Mouse (Mus musculus): ENCODE results near the gene Brap. TPM values are rescaled to one million over a fixed set of nuclear protein-coding genes. Genes with fewer than 3 reads are reported as not detected.

The Brap gene
- polyA plus RNA-seq, 1 experiment from 2014 or later, result 51.5 TPM

DNA sequence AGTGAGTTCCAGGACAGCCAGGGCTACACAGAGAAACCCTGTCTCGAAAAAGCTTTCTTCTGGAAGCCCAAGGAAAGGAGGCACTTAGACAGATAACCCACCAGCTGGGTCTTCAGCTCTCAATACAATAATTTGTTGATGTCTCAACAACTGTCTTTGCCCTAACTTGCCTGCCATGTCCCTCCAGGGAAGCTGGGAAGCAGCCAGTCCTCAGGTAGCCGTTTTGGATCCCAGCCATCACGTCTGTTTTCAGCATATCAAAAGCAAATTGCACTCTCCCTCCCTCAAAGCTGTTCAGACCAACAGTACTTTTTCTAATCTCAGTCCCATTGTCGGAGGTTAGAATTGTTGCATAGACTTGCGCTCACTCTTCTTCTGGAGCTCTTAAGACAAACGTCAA is 3.7 kb downstream of the Brap start:
- no peaks in the 10 kb centered on the region for H3K27me3 ChIP-seq (replicated peaks; ENCODE audit: control insufficient read depth, insufficient read depth, low read length)
- H3K27ac ChIP-seq (ENCODE audit: low read length), result no peak overlapping the region
- no peak overlapping the region for H3K9ac ChIP-seq (replicated peaks; ENCODE audit: low read depth, low read length)
- 88% methylated on average over 6 of the region's 6 CpGs for WGBS
- no peak for ATAC-seq
- peaks cover 25% of the 10 kb centered on the region for H3K4me1 ChIP-seq (replicated peaks; ENCODE audit: control insufficient read depth, insufficient read depth, low read length)
- no peaks in the 10 kb centered on the region for H3K9me3 ChIP-seq (ENCODE audit: control insufficient read depth, low read length)
- no peak overlapping the region for H3K4me2 ChIP-seq (ENCODE audit: low read length)
- no peak overlapping the region for H3K4me3 ChIP-seq (replicated peaks; ENCODE audit: low read length)
- peaks cover 11% of the 10 kb centered on the region for H3K36me3 ChIP-seq (ENCODE audit: control insufficient read depth, insufficient read depth)

DNA sequence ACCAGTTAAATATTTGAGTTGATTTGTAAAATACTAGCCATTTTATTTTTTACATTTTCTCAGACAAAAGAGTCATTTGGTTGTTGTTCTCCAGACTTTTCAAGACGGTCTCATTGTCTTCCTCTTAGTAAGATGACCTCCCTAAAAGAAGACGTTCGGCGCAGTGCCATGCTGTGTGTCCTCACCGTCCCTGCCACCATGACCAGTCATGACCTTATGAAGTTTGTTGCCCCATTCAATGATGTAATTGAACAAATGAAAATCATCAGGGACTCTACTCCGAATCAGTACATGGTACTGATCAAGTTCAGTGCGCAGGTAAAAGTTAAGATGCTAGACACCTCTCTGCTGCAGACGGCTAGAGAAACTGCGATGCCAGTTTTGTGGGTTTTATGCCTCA is 4.6 kb downstream of the Brap start:
- H3K4me3 ChIP-seq (replicated peaks; ENCODE audit: low read length), result no peak overlapping the region
- H3K9ac ChIP-seq (replicated peaks; ENCODE audit: low read depth, low read length), result no peak overlapping the region
- peaks cover 13% of the 10 kb centered on the region for H3K36me3 ChIP-seq (ENCODE audit: control insufficient read depth, insufficient read depth)
- no peak for ATAC-seq
- H3K4me1 ChIP-seq (replicated peaks; ENCODE audit: control insufficient read depth, insufficient read depth, low read length), result peaks cover 20% of the 10 kb centered on the region
- H3K27ac ChIP-seq (ENCODE audit: low read length), result no peak overlapping the region
- no peaks in the 10 kb centered on the region for H3K9me3 ChIP-seq (ENCODE audit: control insufficient read depth, low read length)
- H3K27me3 ChIP-seq (replicated peaks; ENCODE audit: control insufficient read depth, insufficient read depth, low read length), result no peaks in the 10 kb centered on the region
- no peak overlapping the region for H3K4me2 ChIP-seq (ENCODE audit: low read length)
- WGBS, result 97% methylated on average over 9 of the region's 9 CpGs

DNA sequence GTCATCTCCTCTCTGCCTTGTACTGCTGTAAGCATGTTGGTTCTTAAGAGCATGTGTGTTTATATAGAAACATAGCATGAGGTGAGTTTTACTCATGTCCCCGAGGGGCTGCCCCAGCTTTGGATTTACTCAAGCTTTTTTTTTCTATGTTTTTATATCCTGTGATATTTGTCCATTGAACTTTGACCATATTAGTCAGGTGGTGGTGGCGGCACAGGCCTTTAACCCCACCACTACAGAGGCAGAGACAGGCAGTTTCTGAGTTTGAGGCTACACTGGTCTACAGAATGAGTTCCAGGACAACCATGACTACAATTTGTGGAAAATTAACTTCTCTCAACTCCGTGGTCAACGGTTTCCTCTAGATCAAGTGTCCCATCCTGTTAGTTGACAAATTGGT is 6.7 kb downstream of the Brap start:
- Histone ChIP-seq H3K9me3 (ENCODE audit: control insufficient read depth, low read length) (no peaks in the 10 kb centered on the region), H3K4me2 (ENCODE audit: low read length) (no peak overlapping the region), H3K27me3 (replicated peaks; ENCODE audit: control insufficient read depth, insufficient read depth, low read length) (no peaks in the 10 kb centered on the region), H3K9ac (replicated peaks; ENCODE audit: low read depth, low read length) (no peak overlapping the region), H3K27ac (ENCODE audit: low read length) (no peak overlapping the region), H3K36me3 (ENCODE audit: control insufficient read depth, insufficient read depth) (peaks cover 16% of the 10 kb centered on the region), H3K4me1 (replicated peaks; ENCODE audit: control insufficient read depth, insufficient read depth, low read length) (peaks cover 8% of the 10 kb centered on the region), H3K4me3 (replicated peaks; ENCODE audit: low read length) (no peak overlapping the region)
- 97% methylated on average over 4 of the region's 4 CpGs for WGBS
- ATAC-seq, result no peak

DNA sequence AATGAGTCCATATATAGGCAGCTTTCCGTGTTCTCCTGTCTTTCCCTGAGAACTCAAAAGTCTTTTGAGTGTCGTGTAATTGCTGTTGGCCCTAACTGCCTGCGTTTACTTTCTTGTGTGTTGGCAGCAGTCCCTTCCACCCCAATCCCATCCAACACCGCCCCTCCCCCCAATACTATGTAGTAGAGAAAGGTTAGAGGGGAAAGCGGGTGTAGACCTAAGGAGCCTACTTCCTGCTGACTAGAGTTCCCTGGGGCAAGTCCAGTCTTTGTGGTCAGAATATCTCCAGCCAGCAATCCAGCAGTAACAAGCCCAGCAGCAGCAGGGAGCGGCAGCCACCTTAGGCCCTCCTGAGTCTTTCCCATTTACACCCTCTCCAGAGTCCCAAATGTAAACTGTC is 8.0 kb downstream of the Brap start:
- 62% methylated on average over 6 of the region's 6 CpGs for WGBS
- H3K4me1 ChIP-seq (replicated peaks; ENCODE audit: control insufficient read depth, insufficient read depth, low read length), result 0 out of 2 replicates have a peak, but pooled peaks cover 3% of the 10 kb centered on the region
- no peak overlapping the region for H3K27ac ChIP-seq (ENCODE audit: low read length)
- H3K4me2 ChIP-seq (ENCODE audit: low read length), result no peak overlapping the region
- H3K9ac ChIP-seq (replicated peaks; ENCODE audit: low read depth, low read length), result no peak overlapping the region
- H3K9me3 ChIP-seq (ENCODE audit: control insufficient read depth, low read length), result no peaks in the 10 kb centered on the region
- no peaks in the 10 kb centered on the region for H3K27me3 ChIP-seq (replicated peaks; ENCODE audit: control insufficient read depth, insufficient read depth, low read length)
- peaks cover 19% of the 10 kb centered on the region for H3K36me3 ChIP-seq (ENCODE audit: control insufficient read depth, insufficient read depth)
- no peak overlapping the region for H3K4me3 ChIP-seq (replicated peaks; ENCODE audit: low read length)
- no peak for ATAC-seq

DNA sequence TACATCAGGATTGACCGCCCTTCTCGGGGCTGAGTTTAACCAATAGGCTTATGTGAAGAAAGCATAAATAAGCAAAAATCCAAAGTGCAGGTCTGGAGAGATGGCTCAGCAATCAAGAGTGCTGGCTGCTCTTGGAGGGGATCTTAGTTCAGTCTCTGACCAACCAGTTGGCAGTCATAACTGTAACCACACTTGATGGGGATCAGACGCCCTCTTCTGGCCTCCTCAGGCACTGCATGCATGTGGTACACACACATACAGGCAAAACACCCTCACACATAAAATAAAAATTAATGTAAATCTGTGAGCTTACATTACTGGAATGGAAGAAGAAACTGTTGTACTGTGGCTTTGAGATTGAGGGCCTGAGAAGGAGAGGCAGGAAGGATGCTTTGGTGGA is 10.0 kb downstream of the Brap start:
- H3K4me2 ChIP-seq (ENCODE audit: low read length), result no peak overlapping the region
- no peaks in the 10 kb centered on the region for H3K9me3 ChIP-seq (ENCODE audit: control insufficient read depth, low read length)
- peaks cover 19% of the 10 kb centered on the region for H3K36me3 ChIP-seq (ENCODE audit: control insufficient read depth, insufficient read depth)

DNA sequence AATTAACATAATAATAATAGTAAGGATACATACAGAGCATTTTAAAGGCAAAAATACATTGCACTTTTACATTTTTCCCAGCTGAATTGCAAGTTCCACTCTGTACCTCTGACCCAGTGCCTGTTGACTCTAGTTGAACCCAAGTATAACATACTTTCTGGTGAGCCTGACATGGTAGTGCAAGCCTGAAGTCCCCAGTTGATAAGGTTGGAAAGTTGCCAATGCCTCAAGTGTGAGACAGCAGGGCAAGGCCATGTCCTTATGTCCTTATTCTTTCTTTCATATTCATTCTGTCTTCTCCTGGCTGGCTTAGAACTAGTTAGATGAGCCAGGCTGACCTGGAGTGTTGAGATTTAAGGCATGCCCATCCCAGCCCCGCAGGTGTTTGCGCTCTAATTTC is 21.9 kb downstream of the Brap start:
- Histone ChIP-seq H3K36me3 (ENCODE audit: control insufficient read depth, insufficient read depth) (peaks cover 44% of the 10 kb centered on the region), H3K4me3 (replicated peaks; ENCODE audit: low read length) (no peak overlapping the region), H3K27me3 (replicated peaks; ENCODE audit: control insufficient read depth, insufficient read depth, low read length) (no peaks in the 10 kb centered on the region), H3K27ac (ENCODE audit: low read length) (no peak overlapping the region), H3K4me1 (replicated peaks; ENCODE audit: control insufficient read depth, insufficient read depth, low read length) (no peaks in the 10 kb centered on the region), H3K9ac (replicated peaks; ENCODE audit: low read depth, low read length) (no peak overlapping the region), H3K4me2 (ENCODE audit: low read length) (no peak overlapping the region), H3K9me3 (ENCODE audit: control insufficient read depth, low read length) (no peaks in the 10 kb centered on the region)
- ATAC-seq, result no peak
- 100% methylated on average over 2 of the region's 2 CpGs for WGBS

More for the DNA sequence above, 10.0 kb downstream of the Brap start:
- ATAC-seq, result no peak
- Histone ChIP-seq H3K4me3 (replicated peaks; ENCODE audit: low read length) (no peak overlapping the region), H3K27me3 (replicated peaks; ENCODE audit: control insufficient read depth, insufficient read depth, low read length) (no peaks in the 10 kb centered on the region), H3K27ac (ENCODE audit: low read length) (no peak overlapping the region), H3K4me1 (replicated peaks; ENCODE audit: control insufficient read depth, insufficient read depth, low read length) (0 out of 2 replicates have a peak, but pooled peaks cover 3% of the 10 kb centered on the region), H3K9ac (replicated peaks; ENCODE audit: low read depth, low read length) (no peak overlapping the region)
- WGBS, result 81% methylated on average over 3 of the region's 3 CpGs

DNA sequence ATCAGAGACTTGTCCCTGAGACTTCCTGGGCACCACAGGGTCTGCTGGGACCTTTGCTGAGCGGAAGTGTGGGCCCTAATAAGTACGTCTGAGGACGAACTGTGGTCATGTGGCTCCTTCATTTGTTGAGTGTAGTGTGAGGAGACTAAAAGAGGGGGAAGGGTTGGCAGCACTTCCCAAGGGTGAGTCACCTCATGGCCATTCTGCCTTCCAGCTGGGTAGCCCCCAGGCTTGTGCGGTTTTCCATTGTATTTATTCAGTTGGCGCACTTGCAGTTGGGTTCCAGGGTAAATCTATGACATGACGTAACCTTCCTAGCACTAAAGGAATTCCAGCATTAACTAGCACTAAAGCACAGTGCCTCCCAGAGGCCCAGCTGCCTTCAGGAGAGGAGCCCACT is 25.1 kb downstream of the Brap start:
- H3K36me3 ChIP-seq (ENCODE audit: control insufficient read depth, insufficient read depth), result peaks cover 29% of the 10 kb centered on the region
- no peak overlapping the region for H3K27ac ChIP-seq (ENCODE audit: low read length)
- peaks cover 2% of the 10 kb centered on the region for H3K4me1 ChIP-seq (replicated peaks; ENCODE audit: control insufficient read depth, insufficient read depth, low read length)
- H3K4me2 ChIP-seq (ENCODE audit: low read length), result no peak overlapping the region
- H3K9me3 ChIP-seq (ENCODE audit: control insufficient read depth, low read length), result no peaks in the 10 kb centered on the region
- H3K9ac ChIP-seq (replicated peaks; ENCODE audit: low read depth, low read length), result no peak overlapping the region
- H3K27me3 ChIP-seq (replicated peaks; ENCODE audit: control insufficient read depth, insufficient read depth, low read length), result no peaks in the 10 kb centered on the region
- ATAC-seq, result peak; percentile 20; the same call in 1 of the 2 replicates
- WGBS, result 68% methylated on average over 6 of the region's 6 CpGs
- no peak overlapping the region for H3K4me3 ChIP-seq (replicated peaks; ENCODE audit: low read length)

DNA sequence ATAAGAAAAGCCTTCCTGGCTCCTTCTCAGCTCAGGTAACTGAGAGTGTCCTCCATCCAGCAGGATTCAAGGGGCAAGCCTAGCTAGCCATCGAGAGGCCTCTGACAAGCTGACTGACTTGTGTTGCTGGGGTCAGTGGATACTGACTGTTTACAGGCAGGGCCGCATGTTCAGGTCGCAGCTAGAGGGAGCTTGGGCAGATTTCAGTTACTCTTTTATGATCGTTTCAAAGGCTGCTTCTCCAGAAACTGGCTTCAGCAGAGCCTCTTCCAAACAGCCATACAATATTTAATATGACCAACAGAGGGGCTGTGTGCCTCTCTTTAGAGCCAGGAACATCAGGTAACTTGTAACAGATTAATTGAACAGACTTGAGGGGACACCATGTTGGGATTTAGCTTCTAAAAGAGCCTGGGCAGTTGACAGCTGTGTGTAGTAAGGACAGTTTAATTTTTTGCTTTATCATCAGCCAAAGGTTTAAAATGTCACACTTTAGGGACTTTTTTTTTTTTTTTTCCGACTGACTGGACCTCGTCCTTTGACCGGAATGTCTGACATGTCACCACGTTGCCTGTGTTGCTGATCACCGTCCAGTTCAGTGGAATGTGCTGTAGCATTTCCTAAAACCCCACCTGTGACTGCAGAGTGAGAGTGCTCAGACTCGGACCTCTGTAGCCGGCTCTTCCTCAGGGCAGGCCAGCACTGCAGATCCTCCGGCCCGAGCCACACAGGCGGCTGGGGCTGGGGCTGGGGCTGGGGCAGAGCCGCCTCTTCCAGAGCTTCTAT is 25.9 kb downstream of the Brap start:
- Histone ChIP-seq H3K4me2 (ENCODE audit: low read length) (no peak overlapping the region), H3K9me3 (ENCODE audit: control insufficient read depth, low read length) (no peaks in the 10 kb centered on the region), H3K9ac (replicated peaks; ENCODE audit: low read depth, low read length) (no peak overlapping the region), H3K36me3 (ENCODE audit: control insufficient read depth, insufficient read depth) (peaks cover 27% of the 10 kb centered on the region), H3K27ac (ENCODE audit: low read length) (no peak overlapping the region), H3K27me3 (replicated peaks; ENCODE audit: control insufficient read depth, insufficient read depth, low read length) (no peaks in the 10 kb centered on the region), H3K4me3 (replicated peaks; ENCODE audit: low read length) (no peak overlapping the region), H3K4me1 (replicated peaks; ENCODE audit: control insufficient read depth, insufficient read depth, low read length) (peaks cover 9% of the 10 kb centered on the region)
- 84% methylated on average over 15 of the region's 15 CpGs for WGBS
- no peak for ATAC-seq

DNA sequence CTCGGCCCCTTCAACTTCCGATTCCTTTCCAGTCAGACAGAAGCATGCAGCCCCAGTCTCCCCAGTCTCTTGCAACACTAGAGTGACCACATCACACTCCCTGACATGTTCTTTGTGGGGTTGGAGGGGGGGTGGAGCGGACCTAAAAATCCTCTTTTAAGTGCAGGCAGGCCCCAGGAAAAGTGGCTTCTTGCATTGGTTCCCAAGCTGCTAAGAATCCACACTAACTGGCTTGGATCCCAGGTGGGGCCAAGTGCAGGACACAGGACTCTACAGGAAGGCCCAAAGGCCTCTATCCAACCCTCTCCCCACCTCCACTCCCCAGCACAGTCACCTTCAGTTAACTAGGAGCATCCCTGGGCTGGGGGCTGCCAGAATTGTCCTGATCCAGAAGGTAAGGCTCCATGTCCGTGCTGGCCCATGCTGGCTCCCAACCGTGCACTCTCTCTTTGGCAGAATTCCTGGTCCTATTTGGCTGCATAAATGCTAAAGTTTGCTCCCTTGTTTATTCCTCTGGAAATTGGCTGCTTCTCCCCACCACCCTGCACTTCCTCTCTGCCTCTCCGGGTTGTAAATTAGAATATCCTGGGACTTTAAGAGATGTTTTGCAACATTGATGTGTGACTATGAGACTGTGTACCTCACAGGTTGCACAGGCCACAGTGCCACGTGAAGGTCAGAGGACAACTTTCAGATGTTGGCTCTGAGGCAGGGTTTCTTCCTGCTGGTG is 30.3 kb downstream of the Brap start:
- Histone ChIP-seq H3K9me3 (ENCODE audit: control insufficient read depth, low read length) (no peaks in the 10 kb centered on the region), H3K4me1 (replicated peaks; ENCODE audit: control insufficient read depth, insufficient read depth, low read length) (peaks cover 9% of the 10 kb centered on the region), H3K27me3 (replicated peaks; ENCODE audit: control insufficient read depth, insufficient read depth, low read length) (no peaks in the 10 kb centered on the region), H3K36me3 (ENCODE audit: control insufficient read depth, insufficient read depth) (peaks cover 12% of the 10 kb centered on the region), H3K4me3 (replicated peaks; ENCODE audit: low read length) (no peak overlapping the region), H3K9ac (replicated peaks; ENCODE audit: low read depth, low read length) (no peak overlapping the region), H3K27ac (ENCODE audit: low read length) (peak overlapping the region; percentile 67), H3K4me2 (ENCODE audit: low read length) (no peak overlapping the region)
- 66% methylated on average over 7 of the region's 7 CpGs for WGBS
- ATAC-seq, result no peak
